Mouse (Mus musculus) adrenal gland, postnatal 14 days (tissue): ENCODE data around the gene Lrrc51. TPM values are rescaled to one million over a fixed set of nuclear protein-coding genes. Genes with fewer than 3 reads are reported as not detected.
"Not testable (repeated sequence)": the region's sequence is repeated elsewhere in the genome, so short reads cannot be mapped to it uniquely, and the experiment has no call there.

ENCODE experiments used
- DNase-seq: peaks from one replicate; pipeline ENCODE4 v3.0.0; 2021; ENCODE audit warnings: mixed read lengths
- long read RNA-seq, 2 experiments: library from polyadenylated mRNA; stranded (forward); transcript quantifications; one replicate each; pipeline ENCODE4 v2.0.0; 2021
- total RNA-seq: library from RNA; stranded (reverse); gene quantifications from 2 replicates; pipeline ENCODE4 v1.2.3, GENCODE M21; 2021

The Lrrc51 gene
- 6.0 and 7.3 TPM in 2 replicates for total RNA-seq
- long read RNA-seq, experiment 1, partial matches to known transcripts, result 2 of 10 reads
- long read RNA-seq, experiment 1, other reads (novel, unspliced or antisense), result 1 of 10 reads
- long read RNA-seq, experiment 2, partial matches to known transcripts, result 4 of 9 reads
- long read RNA-seq, experiment 2, other reads (novel, unspliced or antisense), result 3 of 9 reads

DNA sequence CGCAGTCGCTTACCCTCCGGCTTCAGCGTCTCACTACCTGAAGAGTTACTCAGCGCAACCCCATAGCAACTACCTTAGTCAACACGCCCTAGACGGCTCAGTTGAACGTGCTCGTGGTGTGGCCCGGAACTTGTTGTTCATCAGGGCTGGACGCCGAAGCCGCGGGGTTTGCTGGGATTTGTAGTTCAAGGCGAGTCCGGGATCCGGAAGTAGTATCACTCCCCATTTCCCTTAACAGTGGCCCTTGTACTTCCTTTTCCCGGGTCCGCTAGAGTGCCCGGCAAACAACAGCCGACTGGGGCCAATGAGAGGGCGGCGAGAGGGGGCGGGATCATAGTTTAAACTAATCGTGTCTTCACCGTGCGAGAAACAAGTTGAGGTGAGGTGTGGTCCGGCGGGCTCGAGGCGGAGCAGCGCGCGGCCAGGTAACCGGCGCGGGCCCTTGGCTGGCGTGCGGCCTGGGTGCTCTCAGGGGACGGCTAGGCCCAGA, at the start of gene Lrrc51, which contains the start of gene Numa1:
TSS of gene Lrrc51 (minus strand) at position 145 of the 490 bp plus-strand sequence.
TSS of gene Numa1 (plus strand) at position 361 of the 490 bp plus-strand sequence.
- peak; percentile 98 for DNase-seq

DNA sequence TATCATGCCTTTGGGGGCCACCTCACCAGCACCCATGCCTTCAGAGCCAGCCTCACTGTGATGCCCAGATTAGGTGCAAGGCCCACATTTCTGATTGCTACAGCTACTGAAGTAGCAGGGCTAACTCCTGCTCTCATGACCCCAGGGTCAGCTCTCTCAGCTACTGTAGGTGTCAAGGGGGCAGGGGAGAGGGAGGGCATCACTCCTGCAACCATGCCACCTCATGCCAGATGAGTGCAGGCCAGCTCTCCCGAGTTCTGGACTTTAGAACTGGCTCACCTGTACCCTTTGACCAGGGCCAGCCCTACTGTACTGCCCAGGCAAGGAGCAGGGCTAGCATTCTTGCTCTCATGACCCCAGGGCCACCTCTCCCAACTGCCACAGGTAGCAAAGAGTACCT, 49.0 kb upstream of the Lrrc51 start:
- DNase-seq, result no peak

DNA sequence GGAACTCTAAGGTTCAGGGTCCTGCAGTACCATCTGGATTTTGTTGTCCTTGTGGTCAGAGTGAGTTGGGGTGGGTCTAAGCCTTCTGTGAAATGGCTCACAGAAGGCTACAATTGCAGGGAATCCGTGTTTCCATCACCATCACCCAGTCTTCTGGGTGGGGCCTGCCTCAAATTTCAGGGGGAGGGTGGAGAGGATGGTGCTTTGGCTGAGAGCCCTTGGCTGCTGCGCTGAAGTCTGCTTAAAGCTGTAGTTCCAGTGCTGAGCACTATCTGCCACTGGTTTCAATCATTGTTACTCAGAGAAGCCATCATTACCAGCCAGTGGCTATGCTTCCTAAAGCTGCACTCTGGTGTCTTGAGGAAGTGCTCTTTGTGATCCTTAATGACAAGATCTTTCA, 40.8 kb upstream of the Lrrc51 start:
- peak; percentile 67 for DNase-seq

DNA sequence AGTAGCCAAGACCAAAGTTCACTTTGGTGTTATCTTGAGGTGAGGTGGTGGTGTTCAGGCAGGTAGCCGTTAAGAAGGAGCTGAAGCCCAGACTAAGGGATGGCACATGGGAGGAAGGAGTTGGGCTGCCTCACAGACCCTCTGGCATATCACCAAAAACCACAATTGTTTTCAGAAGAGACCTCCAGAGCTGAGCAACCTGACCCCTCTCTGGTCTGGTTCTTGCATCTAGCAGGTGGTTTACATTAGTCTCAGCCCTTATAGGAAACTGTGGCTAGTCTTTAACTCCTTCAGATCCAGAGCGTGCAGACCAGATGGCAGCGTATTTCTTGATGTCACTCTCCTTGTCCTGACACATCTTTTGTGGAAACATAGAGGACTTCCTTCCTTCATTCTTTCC, 40.0 kb upstream of the Lrrc51 start:
- DNase-seq, result no peak

DNA sequence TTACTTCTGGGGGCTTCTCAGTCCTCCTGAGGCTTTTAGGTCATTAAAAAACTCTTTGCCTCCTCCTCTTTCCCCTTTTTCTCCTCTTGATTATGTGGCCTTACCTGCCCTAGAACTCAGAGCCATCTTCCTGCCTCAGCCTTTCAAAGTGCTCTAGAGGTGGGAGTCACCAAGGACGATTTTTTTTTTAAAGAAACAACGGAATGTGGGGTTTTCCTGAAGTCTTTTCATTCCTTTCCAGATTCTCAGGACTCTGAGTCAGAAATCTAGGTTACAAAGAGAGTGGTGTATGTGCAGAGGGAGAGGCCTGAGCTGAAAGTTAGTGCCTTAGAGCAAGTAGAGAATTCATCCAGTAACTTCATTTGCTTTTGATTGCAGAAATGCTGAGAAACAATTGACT, 38.0 kb upstream of the Lrrc51 start:
- DNase-seq, result no peak

DNA sequence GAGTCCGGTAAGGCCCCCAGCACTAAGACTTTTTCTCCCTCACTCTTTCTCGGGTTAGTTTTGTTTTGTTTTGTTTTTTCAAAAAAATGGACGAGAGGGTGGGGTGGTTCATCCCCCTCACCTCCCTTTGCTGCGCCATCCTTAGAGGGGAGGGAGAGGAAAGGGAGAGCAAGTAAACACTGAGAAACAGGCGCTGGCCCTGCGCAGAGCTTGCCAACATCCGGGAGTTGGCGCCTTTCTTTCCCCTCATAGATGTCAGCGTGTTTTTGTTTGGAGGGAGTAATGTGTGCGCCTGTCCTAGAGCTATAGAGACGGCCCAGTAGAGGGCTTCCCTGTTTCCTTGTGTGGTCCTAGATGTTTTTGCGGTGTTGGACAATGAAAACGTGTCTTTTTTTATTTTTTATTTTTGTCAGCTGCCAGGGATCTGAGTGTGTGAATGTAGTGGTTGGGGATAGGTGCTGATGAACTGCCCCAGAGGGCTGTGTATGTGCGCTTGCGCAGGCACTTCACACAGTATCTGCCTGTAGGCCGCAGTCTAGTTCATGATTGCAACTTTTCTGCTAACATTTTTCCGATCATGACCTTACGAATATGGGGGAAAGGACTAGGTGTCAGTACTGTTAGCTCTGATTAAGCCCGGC, 37.2 kb upstream of the Lrrc51 start:
- DNase-seq, result peak; percentile 87

DNA sequence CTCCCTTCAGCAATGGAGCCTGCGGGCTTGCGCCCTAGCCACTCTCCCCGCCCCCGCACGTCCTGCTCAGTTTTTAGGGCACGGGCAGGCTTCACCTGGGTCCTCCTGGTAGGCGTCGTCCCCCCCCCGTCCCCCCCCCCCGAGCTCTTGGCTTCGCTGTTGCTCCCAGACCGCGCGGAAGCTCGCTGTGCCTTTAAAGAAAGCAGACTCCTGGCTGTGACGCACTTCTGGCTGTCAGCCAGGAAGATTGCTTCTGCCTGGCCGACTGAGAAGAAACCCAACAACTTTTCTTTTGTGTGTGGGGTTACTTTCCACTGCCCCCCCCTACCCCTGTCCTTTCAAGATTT, 36.7 kb upstream of the Lrrc51 start:
- peak; percentile 96 for DNase-seq

DNA sequence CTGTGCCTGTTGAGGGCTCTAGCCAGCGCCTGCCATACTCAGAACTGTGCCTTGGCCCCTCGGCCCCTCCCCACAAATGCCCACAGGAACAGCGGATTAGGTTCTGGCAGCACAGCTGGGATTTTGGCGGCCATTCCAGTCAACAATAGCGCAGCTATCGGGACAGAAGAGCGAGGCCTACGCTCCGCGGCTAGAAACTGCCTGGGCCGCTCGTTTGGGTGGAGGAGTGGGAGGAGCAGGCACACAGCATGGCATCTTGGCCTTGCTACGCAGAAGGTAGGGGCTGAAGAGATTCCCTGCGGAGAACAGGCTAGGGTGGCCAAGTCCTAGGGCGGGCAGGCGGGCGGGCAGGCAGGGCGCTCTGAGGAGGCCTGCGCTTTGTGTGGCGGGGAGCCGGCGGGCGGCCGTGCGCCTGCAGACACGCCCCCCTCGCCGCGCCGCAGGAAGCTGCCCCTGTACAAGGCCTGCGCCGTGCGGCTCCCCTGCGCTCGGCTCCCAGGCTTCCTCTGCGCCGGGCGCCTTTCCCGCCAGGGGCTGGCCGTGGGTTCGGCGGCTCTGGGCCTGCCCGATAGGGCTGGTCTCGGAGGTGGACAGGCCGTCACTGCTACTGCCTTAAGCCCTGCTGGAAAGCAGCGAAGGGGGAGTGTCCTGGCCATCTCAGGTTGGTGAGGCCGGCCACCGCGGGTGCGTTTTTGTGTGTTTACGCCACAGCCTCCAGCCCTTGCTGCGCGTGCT, 36.2 kb upstream of the Lrrc51 start:
- DNase-seq, result peak; percentile 94

DNA sequence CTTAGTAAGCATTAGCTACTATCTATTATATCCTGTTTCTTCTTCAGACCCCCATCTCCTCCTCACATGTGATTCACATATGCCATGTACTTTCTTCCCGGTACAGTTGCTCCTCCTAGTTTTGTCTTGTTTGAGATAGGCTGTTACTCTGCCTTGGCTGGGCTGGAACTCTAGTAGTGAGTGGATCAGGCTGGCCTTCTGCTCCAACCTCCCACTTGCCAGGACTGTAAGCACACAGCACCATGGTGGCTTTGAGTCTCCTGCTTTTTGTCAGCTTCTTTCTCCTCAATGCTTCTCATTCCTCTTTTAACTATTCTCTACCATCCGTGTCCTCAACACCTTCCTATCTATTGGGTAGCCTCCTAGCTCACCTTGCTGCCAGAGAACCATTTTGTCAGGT, 35.1 kb upstream of the Lrrc51 start:
- DNase-seq, result no peak

DNA sequence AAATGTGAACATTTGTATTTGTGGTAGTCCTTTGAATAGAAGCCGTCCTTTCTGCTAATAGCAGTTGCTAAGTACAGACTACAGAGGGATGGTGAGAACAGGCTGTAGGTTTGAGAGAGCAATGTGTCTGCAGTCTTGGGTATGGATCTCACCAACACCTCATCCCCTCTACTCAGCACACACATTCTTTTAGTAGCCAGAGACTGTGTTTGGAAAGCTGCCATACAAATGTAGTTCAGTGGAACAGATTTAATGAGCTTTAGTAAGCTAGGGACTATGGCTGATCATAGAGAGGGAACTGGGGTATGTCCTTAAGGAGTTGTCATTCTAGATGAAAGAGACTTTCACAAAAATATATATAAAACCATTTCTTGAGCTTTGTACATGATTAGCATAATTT, 33.6 kb upstream of the Lrrc51 start:
- no peak for DNase-seq

DNA sequence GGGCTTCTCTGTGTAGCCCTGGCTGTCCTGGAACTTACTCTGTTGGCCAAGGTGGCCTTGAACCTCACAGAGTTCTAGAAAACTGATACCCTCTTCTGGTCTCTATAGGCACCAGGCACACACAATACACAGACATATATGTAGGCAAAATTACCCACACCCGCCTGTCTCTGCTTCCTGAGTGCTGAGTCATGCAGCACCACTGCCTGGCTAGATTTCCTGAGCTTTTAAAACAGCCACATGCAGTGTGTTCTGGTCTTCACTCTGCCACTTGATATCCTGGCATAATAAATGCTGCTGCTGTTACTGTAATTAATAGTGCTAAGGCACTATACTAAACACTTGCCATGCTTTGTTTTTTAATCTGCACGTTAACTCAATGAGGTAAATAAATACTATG, 31.9 kb upstream of the Lrrc51 start:
- DNase-seq, result no peak

DNA sequence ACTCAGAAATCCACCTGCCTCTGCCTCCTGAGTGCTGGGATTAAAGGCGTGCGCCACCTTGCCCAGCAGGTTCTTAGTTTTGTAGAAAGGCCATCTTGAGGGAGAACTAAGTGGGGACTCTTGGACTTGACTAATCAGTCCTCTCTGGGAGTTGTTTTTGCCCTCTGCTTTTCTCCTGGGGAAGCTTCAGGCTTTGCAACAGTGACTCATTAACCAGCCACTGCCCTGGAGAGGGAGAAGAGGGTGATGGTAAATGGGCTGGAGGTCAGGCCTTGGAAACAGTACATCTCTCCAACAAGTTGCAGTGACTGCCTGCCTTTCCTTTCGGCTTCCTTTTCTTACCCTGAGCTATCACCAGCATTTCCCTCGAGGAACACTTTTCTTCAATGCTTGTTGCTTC, 30.9 kb upstream of the Lrrc51 start:
- peak; percentile 64 for DNase-seq

DNA sequence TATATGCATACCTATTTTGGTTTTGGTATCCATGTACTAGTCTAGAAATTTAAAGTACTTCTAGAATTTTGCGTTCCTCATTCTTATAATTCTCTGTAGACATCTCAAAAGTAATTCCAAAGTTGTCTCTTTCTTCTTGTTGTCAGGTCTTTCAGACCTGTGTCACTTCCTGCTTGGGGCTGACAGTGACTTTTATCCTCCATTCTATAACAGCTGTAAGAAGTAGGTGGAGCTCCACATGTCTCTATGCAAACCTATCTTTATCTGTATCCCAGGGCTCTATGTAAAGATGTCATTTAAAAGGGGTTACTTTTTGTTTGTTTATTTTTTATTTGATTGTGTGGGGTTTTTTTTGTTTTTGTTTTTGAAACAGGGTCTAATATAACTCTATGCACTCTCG, 29.9 kb upstream of the Lrrc51 start:
- DNase-seq, result no peak

DNA sequence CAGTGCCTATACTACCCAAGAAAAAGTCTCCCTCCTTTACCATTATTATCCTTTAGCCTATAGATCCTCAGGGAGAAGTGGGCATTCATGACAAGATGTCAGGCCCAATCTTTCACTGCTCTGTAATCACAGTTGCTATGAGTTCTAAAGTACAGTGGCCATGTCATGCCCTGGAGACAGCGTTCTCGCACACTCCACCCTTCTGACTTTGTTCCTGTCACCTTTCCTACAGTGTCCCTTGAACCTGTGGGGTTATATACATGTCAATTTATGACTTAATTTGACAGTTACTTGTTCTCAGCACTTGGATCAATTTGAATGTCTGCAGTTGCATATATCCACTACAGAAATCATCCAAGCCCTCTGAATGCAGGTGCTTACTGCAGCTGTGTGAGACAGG, 29.1 kb upstream of the Lrrc51 start:
- no peak for DNase-seq

DNA sequence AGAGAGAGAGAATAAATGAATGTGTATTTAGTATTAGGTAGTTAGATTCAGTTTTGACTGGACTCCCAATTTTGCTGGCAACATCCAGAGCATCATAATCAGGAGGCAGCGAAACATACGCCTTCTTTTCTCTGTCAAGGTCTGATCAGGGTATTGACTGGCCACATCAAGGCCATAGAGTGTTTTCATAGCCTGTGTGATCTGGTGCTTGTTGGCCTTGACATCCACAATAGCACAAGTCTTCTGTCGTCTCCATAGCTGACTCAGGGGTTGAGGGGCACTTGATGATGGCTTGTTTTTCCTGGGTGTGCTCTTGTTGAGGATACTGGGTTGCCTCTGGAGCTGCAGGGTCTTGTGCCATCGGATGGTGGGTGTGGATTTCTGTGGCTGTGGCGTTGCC, 23.2 kb upstream of the Lrrc51 start:
- peak; percentile 46 for DNase-seq

DNA sequence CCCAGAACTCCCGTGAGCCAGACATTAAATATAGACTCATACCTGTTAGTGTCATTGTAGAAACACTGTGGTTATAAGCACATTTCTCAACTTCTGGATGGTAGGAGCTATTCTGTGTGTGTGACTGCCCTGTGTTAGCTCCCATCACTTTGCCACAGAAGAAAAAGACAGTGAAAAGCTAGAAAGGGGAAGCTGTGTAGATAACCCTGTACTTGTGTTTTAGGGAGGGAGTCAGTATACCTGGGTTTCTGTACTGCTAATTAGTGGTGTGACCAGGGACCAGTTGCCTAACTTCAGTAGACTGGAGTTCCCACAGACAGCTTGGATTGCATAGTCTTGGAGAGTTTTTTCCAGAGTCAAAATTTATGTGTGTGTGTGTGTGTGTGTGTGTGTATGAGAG, 22.8 kb upstream of the Lrrc51 start:
- DNase-seq, result no peak

DNA sequence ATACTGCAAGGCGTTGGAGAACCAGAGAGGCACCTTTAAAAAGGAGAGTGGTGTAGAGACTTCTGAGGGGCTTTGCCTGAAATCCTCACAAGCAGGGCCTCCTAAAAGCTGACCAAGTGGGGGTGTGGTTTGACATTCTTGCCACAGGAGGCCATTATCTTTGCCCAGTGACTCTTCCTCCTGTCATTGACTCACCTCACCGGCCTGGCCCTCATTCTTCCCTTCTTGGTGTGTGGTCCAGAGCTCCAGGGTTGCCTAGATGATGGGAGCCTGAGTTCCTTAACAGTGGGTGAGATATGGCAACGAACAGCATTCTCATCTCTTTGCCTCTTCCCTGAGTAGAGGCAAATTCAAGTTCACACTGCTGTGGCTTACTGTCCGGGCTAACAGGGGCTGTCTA, 22.2 kb upstream of the Lrrc51 start:
- no peak for DNase-seq

DNA sequence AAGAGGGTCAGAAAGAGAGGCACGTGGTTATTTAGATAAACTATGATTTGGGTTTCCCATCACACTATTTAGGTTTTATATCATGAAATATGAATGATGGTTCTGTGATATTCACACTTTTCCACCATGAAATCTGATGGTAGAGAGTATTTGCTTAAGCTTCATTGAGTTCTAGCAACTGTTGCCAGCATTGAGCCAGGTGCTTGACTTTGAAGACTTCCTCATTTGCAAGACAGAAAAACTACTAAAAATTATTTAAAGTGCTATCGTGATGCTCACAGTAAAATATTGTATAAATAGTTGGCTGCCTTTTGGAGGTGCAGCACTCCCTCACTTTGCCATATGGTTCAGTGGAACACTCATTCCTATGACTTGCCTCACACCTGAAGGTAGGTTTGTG, 21.6 kb upstream of the Lrrc51 start:
- no peak for DNase-seq

DNA sequence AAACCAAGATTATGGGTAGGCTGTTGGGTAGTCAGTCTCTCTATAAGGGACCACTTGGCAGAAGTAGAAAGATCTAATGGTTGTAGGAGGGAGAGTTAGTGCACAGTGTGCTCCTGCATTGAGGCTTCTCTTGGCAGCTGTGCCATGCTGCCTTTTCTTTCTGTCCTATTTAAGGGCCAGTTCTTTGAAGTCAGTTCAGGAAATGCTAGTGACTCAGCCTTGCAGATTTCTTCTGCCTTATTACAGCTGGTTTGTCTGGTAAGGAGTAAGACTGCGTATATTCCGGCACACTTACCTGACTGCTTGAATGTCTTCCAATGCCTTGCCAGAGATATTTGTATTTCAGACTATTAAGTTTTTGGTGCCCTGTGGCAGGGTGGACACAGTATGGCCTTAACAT, 20.5 kb upstream of the Lrrc51 start:
- DNase-seq, result no peak

DNA sequence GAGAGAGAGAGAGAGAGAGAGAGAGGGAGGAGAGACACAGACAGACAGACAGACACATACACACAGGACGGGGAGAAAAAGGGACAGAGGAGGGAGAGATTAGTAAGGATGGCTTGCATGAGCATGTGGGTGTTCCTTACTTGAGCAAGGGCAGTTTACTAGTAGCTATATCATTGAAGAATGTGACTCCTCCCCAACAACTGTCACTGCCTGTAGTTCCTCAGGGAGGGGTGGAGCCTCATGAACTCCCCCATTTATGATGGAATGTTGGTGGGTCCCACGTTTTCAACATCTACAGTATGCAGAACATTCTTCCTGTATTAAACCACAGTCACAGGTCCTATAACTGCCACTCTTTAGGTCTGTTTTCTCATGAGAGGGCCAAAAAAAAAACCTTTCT, 18.4 kb upstream of the Lrrc51 start:
- DNase-seq, result no peak

DNA sequence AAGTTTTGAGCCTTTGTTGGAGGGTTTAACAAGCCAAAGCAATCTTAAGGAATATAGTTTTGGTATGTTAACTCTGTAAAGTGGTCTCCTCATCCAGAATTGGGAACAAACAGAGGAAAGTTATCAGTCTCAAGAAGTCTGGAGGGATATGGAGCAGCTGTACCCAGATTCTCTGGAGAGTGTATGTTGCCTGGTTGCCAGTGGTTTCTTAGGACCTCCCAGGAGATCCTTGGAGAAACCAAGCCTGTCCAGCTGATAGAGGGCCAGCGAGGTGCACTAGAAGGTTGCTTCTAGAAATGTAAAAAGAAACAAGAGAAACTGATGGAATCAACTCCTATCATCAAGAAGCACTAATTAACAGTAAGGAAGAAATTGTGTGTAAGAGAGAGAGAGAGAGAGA, 18.0 kb upstream of the Lrrc51 start:
- DNase-seq, result no peak

DNA sequence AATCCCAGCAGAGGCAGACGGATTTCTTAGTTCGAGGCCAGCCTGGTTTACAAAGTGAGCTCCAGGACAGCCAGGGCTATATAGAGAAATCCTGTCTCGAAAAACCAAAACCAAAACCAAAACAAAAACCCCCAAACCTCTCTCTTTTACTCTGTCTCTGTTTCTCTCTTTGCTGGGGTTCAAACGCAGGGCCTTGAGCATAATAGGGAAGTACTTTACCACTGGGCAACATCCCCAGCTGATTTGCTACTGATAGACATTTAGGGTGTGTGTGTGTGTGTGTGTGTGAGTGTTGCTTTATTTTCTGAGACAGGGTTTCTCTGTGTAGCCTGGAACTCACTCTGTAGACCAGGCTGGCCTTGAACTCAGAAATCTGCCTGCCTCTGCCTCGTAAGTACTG, 15.3 kb upstream of the Lrrc51 start:
- DNase-seq, result not testable (repeated sequence)

DNA sequence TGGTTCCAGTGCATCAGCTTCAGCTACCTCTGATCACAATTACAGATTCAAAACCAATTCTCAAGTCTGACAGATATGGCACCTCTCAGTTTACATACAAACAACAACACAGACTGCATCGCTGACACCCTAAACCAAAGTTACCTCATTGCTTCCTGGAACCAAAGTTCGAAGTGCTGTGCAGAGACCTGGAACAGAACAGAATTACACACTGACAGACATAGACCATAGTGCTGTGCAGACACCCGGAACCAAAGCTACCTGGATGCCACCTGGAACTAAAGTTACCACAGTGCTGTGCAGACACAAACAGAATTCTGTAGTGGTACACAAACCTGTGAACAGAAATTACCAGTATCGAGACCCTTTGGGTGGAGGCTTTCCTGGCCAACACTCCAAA, 6.1 kb upstream of the Lrrc51 start:
- DNase-seq, result no peak

DNA sequence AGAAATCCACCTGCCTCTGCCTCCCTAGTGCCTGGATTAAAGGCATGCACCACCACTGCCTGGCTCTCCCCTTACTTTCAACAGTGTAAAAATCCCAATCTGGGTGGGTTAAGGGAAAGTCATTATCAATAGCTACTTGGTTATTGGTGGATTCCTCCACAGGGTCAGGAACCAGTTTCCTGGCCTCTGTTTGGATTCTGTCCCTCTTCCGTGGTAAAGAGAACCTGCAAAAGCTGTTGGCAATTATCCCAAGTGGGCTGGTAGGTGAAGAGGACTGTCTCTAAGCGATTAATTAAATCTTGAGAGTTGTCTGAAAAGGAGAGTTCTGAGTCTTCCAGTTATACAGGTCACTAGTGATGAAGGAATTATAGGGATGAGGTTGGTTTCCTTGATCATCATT, 4.7 kb upstream of the Lrrc51 start:
- no peak for DNase-seq
